In the genomic region with DNA sequence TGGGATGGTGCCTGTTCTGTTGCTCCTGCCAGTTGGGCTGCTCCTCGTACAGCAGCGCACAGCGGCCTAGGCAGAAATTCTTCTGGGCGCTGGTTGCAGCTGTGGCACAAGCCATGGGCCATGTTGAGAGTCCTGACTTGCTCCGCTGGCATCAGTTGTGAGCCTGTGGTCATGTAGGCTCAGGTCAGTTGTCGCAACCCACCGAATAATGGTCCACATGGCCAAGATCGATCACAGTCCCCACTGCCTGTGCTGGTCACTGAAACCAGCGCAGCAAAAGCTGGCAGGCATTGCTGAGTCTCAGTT, we compare ENCODE assay signal across 1 mouse cellular context.
TF ChIP-seq lines count a peak whose summit lies in the region.

No protein-coding gene starts in this region.

TF ChIP-seq in ES-E14, 5 proteins besides CTCF, POLR2A, EP300 and RAD21:
- TF ChIP-seq CHD2 (IDR thresholded peaks at IDR 0.05; ENCODE audit: low read depth, low read length) = no peak
- TF ChIP-seq ZNF384 (IDR thresholded peaks at IDR 0.05; ENCODE audit: low read depth, low read length) = no peak
- TF ChIP-seq ZC3H11A (IDR thresholded peaks at IDR 0.05; ENCODE audit: borderline replicate concordance, low read depth, low read length) = no peak
- TF ChIP-seq MAFK (IDR thresholded peaks at IDR 0.05; ENCODE audit: insufficient read depth, low read depth, low read length) = no peak
- TF ChIP-seq HCFC1 (IDR thresholded peaks at IDR 0.05; ENCODE audit: borderline replicate concordance, insufficient read depth, low read length) = no peak
